Mouse (Mus musculus): ENCODE measurements around the gene Gtf2e1.

DNA sequence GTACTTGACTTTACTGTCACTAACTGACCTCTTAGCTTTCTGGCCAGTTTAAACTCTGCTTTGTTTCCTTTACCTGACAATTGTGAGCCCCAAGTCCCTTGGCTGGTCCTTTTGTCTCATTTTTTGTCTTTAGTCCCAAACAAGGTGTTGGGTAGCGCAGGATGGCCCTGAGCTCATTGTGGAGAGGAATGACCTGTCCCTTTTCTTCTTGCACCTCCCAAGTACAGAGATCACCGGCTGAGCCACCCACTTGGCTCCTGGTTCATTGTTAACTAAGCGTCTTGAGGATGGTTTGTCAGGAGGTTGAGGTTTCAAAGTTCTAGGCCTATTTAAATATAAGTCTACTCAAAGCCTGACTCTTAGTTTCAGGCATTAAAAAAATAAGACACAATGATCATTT lies 43.7 kb upstream of the Gtf2e1 start:
- TF ChIP-seq CTCF (conservative IDR thresholded peaks at IDR 0.05 in 1 of 2, IDR thresholded peaks at IDR 0.05 in 1 of 2; ENCODE audit: low read depth in 2 of 2, low read length in 2 of 2) = no peak
- TF ChIP-seq ZC3H11A (IDR thresholded peaks at IDR 0.05; ENCODE audit: low read depth, low read length) = no peak
- TF ChIP-seq ZMIZ1 (IDR thresholded peaks at IDR 0.05; ENCODE audit: low read depth, low read length) = no peak
- no peak for TF ChIP-seq RAD21 (IDR thresholded peaks at IDR 0.05; ENCODE audit: low read depth, low read length)
- TF ChIP-seq EP300 (IDR thresholded peaks at IDR 0.05; ENCODE audit: low read length) = no peak
- no peak for TF ChIP-seq POLR2A (IDR thresholded peaks at IDR 0.05; ENCODE audit: low read depth, low read length)
- no peak for TF ChIP-seq TCF12 (IDR thresholded peaks at IDR 0.05; ENCODE audit: low read depth, low read length)
- TF ChIP-seq POLR2AphosphoS2 (IDR thresholded peaks at IDR 0.05; ENCODE audit: low read depth, low read length) = no peak
- TF ChIP-seq KAT2A (IDR thresholded peaks at IDR 0.05; ENCODE audit: insufficient replicate concordance, low read length) = no peak
- TF ChIP-seq TBP (conservative IDR thresholded peaks at IDR 0.05; ENCODE audit: low read depth, low read length) = no peak
- TF ChIP-seq ZNF384 (IDR thresholded peaks at IDR 0.05; ENCODE audit: low read depth, low read length) = no peak
- TF ChIP-seq USF1 (IDR thresholded peaks at IDR 0.05; ENCODE audit: low read depth, low read length) = no peak
